Mouse (Mus musculus): ENCODE results near the gene Mrgprf.

Mrgprf gene

DNA sequence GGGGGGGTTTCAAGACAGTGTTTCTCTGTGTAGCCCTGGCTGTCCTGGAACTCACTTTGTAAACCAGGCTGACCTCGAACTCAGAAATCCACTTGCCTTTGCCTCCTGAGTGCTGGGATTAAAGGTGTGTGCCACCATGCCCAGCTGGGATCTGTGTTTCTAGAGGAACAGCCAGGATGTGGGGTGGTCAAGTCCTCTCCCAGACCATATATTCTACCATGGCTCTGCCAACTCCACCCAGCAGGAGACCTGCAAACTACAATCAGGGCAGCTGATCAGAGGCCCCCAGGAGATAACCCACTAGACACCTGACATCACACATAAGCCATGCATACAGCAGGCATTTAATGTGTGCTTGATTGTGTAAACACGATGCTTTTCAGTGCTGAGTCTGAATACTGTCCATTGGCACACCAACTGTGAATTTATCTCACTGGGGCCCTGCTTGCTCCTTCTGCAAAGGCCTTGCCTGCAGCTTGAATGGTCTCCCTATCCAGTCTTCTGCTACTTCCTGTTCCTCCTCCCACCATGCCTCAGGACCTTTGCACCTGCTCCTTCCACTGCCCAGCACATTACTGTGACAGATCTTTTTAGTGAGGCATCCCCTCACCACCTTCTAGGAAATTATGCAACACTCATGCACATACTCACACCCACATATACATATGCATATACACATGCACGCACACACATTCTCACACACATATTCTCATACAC, 35.1 kb downstream of the Mrgprf start:
- no peak for DNase-seq (ENCODE audit: low spot score)

DNA sequence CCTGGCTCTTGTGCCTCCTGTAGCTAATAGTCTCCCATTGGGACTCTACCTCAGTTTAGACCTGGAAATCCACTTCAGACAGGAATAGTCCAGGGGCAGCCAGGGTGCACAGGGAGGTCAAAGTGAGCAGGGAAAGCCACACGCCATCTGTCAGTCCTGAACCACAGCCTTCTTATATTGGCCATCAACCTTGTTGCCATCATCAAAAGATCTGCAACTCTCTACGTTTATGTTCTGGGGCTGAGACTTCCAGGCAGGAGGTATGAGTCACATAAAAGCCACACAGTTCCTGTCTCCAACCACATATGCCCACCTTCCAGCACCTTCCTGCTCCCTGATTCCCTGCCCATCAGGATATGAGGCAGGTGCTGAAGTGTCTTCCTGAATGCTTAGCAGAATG, 37.3 kb downstream of the Mrgprf start:
- no peak for DNase-seq (ENCODE audit: low spot score)

DNA sequence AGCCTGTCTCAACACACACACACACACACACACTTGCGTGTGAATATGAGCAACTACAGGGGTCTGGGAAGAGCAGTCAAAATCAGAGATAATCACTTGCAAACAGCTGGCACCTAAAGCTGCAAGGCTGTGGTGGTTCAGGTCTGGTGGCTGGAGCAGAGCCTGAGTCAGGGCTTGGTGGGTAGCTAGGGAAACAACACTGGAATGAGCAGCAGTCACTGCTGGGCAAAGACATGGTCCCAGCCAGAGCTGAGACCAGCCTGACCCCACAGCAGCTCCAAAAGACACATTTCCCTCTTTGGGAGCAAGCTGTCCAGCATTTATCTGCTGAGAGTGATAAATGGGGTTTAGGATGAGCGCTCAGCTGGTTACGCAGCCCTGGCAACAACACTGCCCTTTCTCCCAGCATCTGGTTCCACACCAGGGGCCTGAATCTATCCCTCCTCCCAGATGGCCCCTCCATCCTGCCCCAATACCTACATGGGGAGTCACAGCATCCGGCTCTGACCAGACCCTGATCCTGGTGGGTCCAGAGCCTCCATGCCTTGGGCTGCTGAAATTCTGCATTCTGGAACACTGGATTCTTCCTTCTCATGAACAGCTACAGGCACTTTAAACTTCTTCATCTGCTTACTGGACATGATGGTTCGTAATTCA, 39.7 kb downstream of the Mrgprf start:
- DNase-seq (ENCODE audit: low spot score): no peak

Measured in layer of hippocampus, adult 11-12 months (tissue).